8 mouse cellular contexts compared by ENCODE assay signal in genomic region chr15:96698658-96699448, GRCm38 (mm10). TPM values are rescaled to one million over a fixed set of nuclear protein-coding genes. Genes with fewer than 3 reads are reported as not detected.
DNase-seq lines count a peak whose midpoint lies in the region; ATAC-seq lines count a peak whose summit lies in the region.

No protein-coding gene starts in this region.

- peak overlapping the region; percentile 99 for H3K27ac ChIP-seq in intestine, embryonic 16.5 days (ENCODE audit: low read length)
- peak overlapping the region; percentile 100 for H3K27ac ChIP-seq in midbrain, embryonic 10.5 days (replicated peaks)

- under 1% methylated on average over 92 of the region's 101 CpGs for WGBS in intestine, embryonic 16.5 days
- WGBS in midbrain, embryonic 10.5 days, result under 1% methylated on average over 86 of the region's 101 CpGs

- intact Hi-C loops in left cerebral cortex, postnatal 4 days (cut with DNase I), result loop anchor here (10.0 kb wide), 1 partner anchor 436 kb away; no protein-coding TSS in a partner anchor

- H3K4me2 ChIP-seq in intestine, embryonic 16.5 days (ENCODE audit: low read depth, low read length), result peak overlapping the region; percentile 81

- peaks cover 18% of the 10 kb centered on the region for H3K36me3 ChIP-seq in intestine, embryonic 16.5 days (ENCODE audit: control insufficient read depth, insufficient read depth, low read length)
- H3K36me3 ChIP-seq in midbrain, embryonic 10.5 days, result peaks cover 48% of the 10 kb centered on the region

- no peaks in the 10 kb centered on the region for H3K9me3 ChIP-seq in intestine, embryonic 16.5 days (ENCODE audit: control insufficient read depth, low read length)
- H3K9me3 ChIP-seq in midbrain, embryonic 10.5 days (replicated peaks), result no peaks in the 10 kb centered on the region

- peak overlapping the region; percentile 91 for H3K4me3 ChIP-seq in intestine, embryonic 16.5 days (ENCODE audit: low read length)
- peak overlapping the region; percentile 88 for H3K4me3 ChIP-seq in midbrain, embryonic 10.5 days

- H3K27me3 ChIP-seq in intestine, embryonic 16.5 days (replicated peaks; ENCODE audit: control insufficient read depth, insufficient read depth, low read length), result no peaks in the 10 kb centered on the region
- H3K27me3 ChIP-seq in midbrain, embryonic 10.5 days (ENCODE audit: low read depth, poor library complexity, severe bottlenecking), result peaks cover 19% of the 10 kb centered on the region

- DNase-seq in adrenal gland, postnatal 14 days, result peak; percentile 94
- peak; percentile 91 for DNase-seq in embryo, embryonic 9.5 days (ENCODE audit: extremely low spot score)
- peak; percentile 78 to 88 for DNase-seq in gastrocnemius, postnatal 4 days (ENCODE audit: low spot score in 2 of 2)
- DNase-seq in left cerebral cortex, postnatal 4 days, result peak; percentile 90
- DNase-seq in midbrain, embryonic 10.5 days (ENCODE audit: low spot score), result peak; percentile 90
- DNase-seq in right cerebral cortex, postnatal 36 days (ENCODE audit: low spot score in 2 of 2), result peak; percentile 67 to 69
- DNase-seq in urinary bladder, postnatal 4 days (ENCODE audit: low spot score in 2 of 2), result peak; percentile 84 to 90

- H3K9ac ChIP-seq in intestine, embryonic 16.5 days (ENCODE audit: low read depth, low read length), result peak overlapping the region; percentile 98

- peak; percentile 81 for ATAC-seq in intestine, embryonic 16.5 days

- peaks cover 32% of the 10 kb centered on the region for H3K4me1 ChIP-seq in intestine, embryonic 16.5 days (ENCODE audit: control insufficient read depth, insufficient read depth, low read length)
- H3K4me1 ChIP-seq in midbrain, embryonic 10.5 days, result peaks cover 41% of the 10 kb centered on the region

RNA-seq across cellular contexts. Expression of gene Slc38a2, which starts 0.7 kb away (rescaled TPM):
- total RNA-seq in adrenal gland, postnatal 14 days (2021), result 145 and 167 TPM in 2 replicates
- total RNA-seq in gastrocnemius, postnatal 4 days (2021), result 100 to 1,000 TPM in 1 of 2 experiments, 10 to 100 TPM in 1; 80.6 to 101 TPM
- polyA plus RNA-seq in intestine, embryonic 16.5 days (2015; fragmentation: Nextera tagmentation; extraction: Ambion mirVana), result 74.2 and 78.7 TPM in 2 replicates
- 100 to 1,000 TPM; 114 to 124 TPM for total RNA-seq in left cerebral cortex, postnatal 4 days (2021)
- polyA plus RNA-seq in midbrain, embryonic 10.5 days (2016; fragmentation: Nextera tagmentation; extraction: Ambion mirVana), result 151 and 164 TPM in 2 replicates

RNA-seq across cellular contexts. Expression of gene Slc38a1, which starts 56.1 kb away (rescaled TPM):
- total RNA-seq in adrenal gland, postnatal 14 days (2021), result 43.1 and 51.9 TPM in 2 replicates
- 10 to 100 TPM; 19.6 to 23.8 TPM for total RNA-seq in gastrocnemius, postnatal 4 days (2021)
- polyA plus RNA-seq in intestine, embryonic 16.5 days (2015; fragmentation: Nextera tagmentation; extraction: Ambion mirVana), result 111 and 116 TPM in 2 replicates
- total RNA-seq in left cerebral cortex, postnatal 4 days (2021), result 100 to 1,000 TPM; 116 to 118 TPM
- polyA plus RNA-seq in midbrain, embryonic 10.5 days (2016; fragmentation: Nextera tagmentation; extraction: Ambion mirVana), result 111 and 117 TPM in 2 replicates

Comparison
In these comparisons a context has a peak if more than half of its experiments do, and no peak if none do; other contexts are left out.
1. Peak in every context shown above with its lines: DNase-seq, ATAC-seq, H3K4me3 ChIP-seq and H3K27ac ChIP-seq.